Mouse (Mus musculus): ENCODE measurements around the gene Wdr72.

Wdr72 gene

GRCm38 (mm10) chr9:74228272-74228671, 118.1 kb downstream of the Wdr72 start:
- DNase-seq (ENCODE audit: extremely low read depth, low read depth, low spot score) = no peak

- no peak for DNase-seq (ENCODE audit: extremely low read depth, low read depth, low spot score)
Observed at GRCm38 (mm10) chr9:74241292-74241691, 131.1 kb downstream of the Wdr72 start.

GRCm38 (mm10) chr9:74248084-74248483, 137.9 kb downstream of the Wdr72 start:
- DNase-seq (ENCODE audit: extremely low read depth, low read depth, low spot score) = no peak

- DNase-seq (ENCODE audit: extremely low read depth, low read depth, low spot score) = no peak
Observed at GRCm38 (mm10) chr9:74249486-74249885, 139.3 kb downstream of the Wdr72 start.

- DNase-seq (ENCODE audit: extremely low read depth, low read depth, low spot score) = no peak
Observed at GRCm38 (mm10) chr9:74250522-74250921, 140.4 kb downstream of the Wdr72 start.

GRCm38 (mm10) chr9:74258389-74258788, 148.2 kb downstream of the Wdr72 start:
- no peak for DNase-seq (ENCODE audit: extremely low read depth, low read depth, low spot score)

- no peak for DNase-seq (ENCODE audit: extremely low read depth, low read depth, low spot score)
Observed at GRCm38 (mm10) chr9:74277752-74278385, 167.7 kb downstream of the Wdr72 start.

GRCm38 (mm10) chr9:74282072-74282471, 171.9 kb downstream of the Wdr72 start:
- no peak for DNase-seq (ENCODE audit: extremely low read depth, low read depth, low spot score)

GRCm38 (mm10) chr9:74286210-74286609, 176.1 kb downstream of the Wdr72 start:
- no peak for DNase-seq (ENCODE audit: extremely low read depth, low read depth, low spot score)

GRCm38 (mm10) chr9:74294479-74294878, 184.3 kb downstream of the Wdr72 start:
- DNase-seq (ENCODE audit: extremely low read depth, low read depth, low spot score) = no peak

- DNase-seq (ENCODE audit: extremely low read depth, low read depth, low spot score) = no peak
Observed at GRCm38 (mm10) chr9:74318771-74319170, 208.6 kb downstream of the Wdr72 start.

GRCm38 (mm10) chr9:74324089-74324924, 214.2 kb downstream of the Wdr72 start:
- no peak for DNase-seq (ENCODE audit: extremely low read depth, low read depth, low spot score)

GRCm38 (mm10) chr9:74324925-74325295, 214.8 kb downstream of the Wdr72 start:
- DNase-seq (ENCODE audit: extremely low read depth, low read depth, low spot score) = no peak

- DNase-seq (ENCODE audit: extremely low read depth, low read depth, low spot score) = no peak
Observed at GRCm38 (mm10) chr9:74325981-74326380, 215.8 kb downstream of the Wdr72 start.

- DNase-seq (ENCODE audit: extremely low read depth, low read depth, low spot score) = no peak
Observed at GRCm38 (mm10) chr9:74328821-74329220, 218.7 kb downstream of the Wdr72 start.

GRCm38 (mm10) chr9:74330706-74331495, 220.7 kb downstream of the Wdr72 start:
- no peak for DNase-seq (ENCODE audit: extremely low read depth, low read depth, low spot score)

- DNase-seq (ENCODE audit: extremely low read depth, low read depth, low spot score) = no peak
Observed at GRCm38 (mm10) chr9:74332321-74332720, 222.2 kb downstream of the Wdr72 start.

Measured in fat pad, adult 2 months (tissue).